Mouse (Mus musculus): Measurements from ENCODE around the gene Zrsr1. TPM values are rescaled to one million over a fixed set of nuclear protein-coding genes. Genes with fewer than 3 reads are reported as not detected.
A peak's percentile ranks its signal among the peaks of the same experiment; 100 is the strongest.

The Zrsr1 gene
- total RNA-seq, 2 experiments from 2014 or later = 50.8 to 57.3 TPM

- peak in 1 of 2 experiments; percentile 81 for DNase-seq (ENCODE audit: low spot score in 2 of 2)
Observed at GRCm38 (mm10) chr11:23008181-23008823, 36.5 kb downstream of the Zrsr1 start.

GRCm38 (mm10) chr11:23008824-23009200 is 37.0 kb downstream of the Zrsr1 start:
- DNase-seq (ENCODE audit: low spot score in 2 of 2) = no peak

GRCm38 (mm10) chr11:23013096-23013495 is 41.3 kb downstream of the Zrsr1 start:
- DNase-seq (ENCODE audit: low spot score in 2 of 2) = no peak

GRCm38 (mm10) chr11:23013580-23014294 is 41.9 kb downstream of the Zrsr1 start:
- no peak for DNase-seq (ENCODE audit: low spot score in 2 of 2)

- DNase-seq (ENCODE audit: low spot score in 2 of 2) = no peak
Observed at GRCm38 (mm10) chr11:23014996-23015395, 43.2 kb downstream of the Zrsr1 start.

DNA sequence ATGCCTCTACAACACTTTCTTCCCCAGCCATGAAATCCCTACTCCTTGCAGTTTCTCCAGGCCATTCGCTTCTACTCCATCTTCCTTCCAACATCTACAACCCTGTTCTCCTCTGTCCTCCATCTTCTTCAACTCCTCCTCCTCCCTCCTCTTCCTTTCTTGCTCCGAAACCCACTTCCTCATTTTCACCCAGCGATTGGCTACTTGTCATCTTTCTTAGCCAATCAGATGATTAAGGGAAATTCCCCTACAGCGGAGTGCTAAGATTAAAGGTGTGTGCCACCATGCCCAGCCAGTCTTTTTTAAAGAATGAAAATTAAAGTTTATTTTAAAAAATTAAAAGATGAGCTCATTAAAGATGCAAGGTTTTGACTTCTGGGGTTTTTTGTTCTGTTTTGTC is 46.1 kb downstream of the Zrsr1 start:
- no peak for DNase-seq (ENCODE audit: low spot score in 2 of 2)

GRCm38 (mm10) chr11:23020116-23020770 is 48.4 kb downstream of the Zrsr1 start:
- DNase-seq (ENCODE audit: low spot score in 2 of 2) = no peak

DNA sequence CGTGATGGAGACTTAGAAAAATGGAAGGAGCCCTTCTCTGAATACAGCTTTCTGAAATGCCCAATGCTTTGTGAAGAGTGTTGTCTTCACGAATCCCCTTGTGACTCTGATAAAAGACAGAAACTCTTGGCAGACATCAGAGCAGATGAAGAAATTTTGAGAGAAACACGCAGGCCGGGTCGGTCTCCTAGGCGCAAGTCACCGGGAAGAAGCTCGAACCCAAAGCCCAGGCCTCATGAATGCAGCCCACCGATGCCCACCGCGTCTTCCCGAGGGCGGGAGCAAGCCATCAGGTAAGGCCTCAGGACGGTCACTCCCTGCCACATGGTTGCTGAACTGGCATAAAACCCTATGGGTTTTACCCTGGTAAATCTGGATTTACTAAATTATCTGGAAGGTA is 49.0 kb downstream of the Zrsr1 start:
- no peak for DNase-seq (ENCODE audit: low spot score in 2 of 2)

DNA sequence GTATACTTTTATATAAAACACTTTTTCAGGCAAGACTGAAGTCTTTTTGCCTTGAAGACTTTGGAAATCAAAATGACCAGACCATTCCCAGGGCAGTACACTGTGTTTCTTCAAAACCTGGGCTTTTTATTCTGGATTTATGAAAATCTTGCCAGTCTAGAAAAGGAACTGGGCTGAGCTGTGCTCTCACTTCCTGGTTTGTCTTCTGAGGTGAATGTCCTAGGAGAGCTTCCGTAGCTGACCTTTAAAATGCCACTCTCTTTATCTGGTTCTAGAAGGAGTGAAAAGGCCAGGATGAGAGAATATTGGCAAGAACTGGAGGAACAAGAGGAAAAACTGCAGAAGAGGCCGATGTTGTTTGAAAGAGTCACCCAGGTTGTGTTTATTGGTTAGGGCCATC is 51.4 kb downstream of the Zrsr1 start:
- no peak for DNase-seq (ENCODE audit: low spot score in 2 of 2)

DNA sequence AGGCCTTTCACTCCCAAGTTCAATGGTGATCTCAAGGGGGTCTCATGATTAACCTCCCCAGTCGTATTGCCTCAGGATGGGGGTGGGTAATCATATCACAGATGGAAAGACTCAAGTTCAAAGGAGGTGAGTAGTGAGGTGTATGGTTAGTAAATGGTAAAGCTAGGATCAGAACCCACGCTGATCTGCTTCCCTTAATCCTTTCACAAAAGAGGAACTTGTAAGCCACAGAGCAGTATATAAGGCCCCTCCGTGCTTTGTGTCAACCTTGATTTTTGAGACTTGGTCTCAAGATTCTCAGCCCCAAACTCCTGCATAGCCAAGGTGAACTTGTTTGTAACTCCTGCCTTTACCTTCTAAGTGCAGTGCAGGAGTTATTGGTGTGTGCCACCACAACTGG is 52.4 kb downstream of the Zrsr1 start:
- DNase-seq (ENCODE audit: low spot score in 2 of 2) = no peak

Other genes starting within 250 kb of the Zrsr1 start
- 10 to 100 TPM; 16.1 TPM for gene B3gnt2, start 111.0 kb upstream of the Zrsr1 start, total RNA-seq (2021)
- 1 to 10 TPM; 8.5 to 9.1 TPM for gene Gm28048, start 10.1 kb downstream of the Zrsr1 start, total RNA-seq (2021)
- gene Commd1, start 10.4 kb downstream of the Zrsr1 start, total RNA-seq (2021) = 10 to 100 TPM; 54.8 to 61.3 TPM
- gene Cct4, start 18.5 kb downstream of the Zrsr1 start, total RNA-seq (2021) = 100 to 1,000 TPM; 101 to 103 TPM
- 1 to 10 TPM; 3.8 to 6.9 TPM for gene Fam161a, start 35.5 kb downstream of the Zrsr1 start, total RNA-seq (2021)